Mouse (Mus musculus): ENCODE measurements around the gene Cald1.

The Cald1 gene

GRCm38 (mm10) chr6:34754448-34754847 is 156.1 kb downstream of the Cald1 start:
- DNase-seq (ENCODE audit: low spot score in 2 of 2), result peak in 1 of 2 experiments; percentile 10

DNA sequence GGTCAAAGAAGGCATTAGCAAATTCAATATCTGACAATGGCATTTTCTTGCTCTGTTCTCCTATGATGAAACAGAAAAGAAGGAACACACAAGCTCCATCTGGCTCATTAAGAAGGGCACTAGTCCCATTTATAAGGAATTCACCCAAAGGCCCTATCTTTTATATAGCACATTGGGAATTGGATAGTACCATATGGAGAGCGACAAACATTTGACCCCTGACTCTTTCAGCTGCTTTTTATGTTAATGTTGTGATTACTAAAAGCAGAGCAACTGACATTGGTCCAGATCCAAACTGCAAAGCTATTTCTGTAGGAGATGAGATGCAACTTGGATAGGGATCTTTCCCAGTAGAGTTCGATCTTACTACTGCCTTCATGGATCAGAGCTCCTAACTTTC is 160.0 kb downstream of the Cald1 start:
- no peak for DNase-seq (ENCODE audit: low spot score in 2 of 2)

DNA sequence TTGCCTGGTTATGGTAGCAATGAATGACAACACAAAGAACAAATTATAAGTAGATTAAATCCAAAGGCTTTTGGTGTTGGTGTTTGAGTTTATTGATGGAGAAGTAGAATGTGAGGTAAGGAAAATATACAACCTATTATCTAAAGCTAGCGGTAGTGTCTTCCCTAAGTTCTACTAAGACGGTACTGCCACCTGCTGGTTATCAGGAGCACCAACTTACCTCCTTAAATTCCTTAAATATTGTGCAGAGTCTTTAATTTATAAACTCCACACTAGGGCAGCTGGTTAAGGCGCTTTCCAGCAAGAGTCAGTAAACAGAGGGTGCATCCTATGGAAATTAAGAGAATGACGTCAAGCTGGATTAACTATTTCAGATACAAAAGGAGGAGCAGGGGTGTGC is 161.7 kb downstream of the Cald1 start:
- peak in 1 of 2 experiments; percentile 61 for DNase-seq (ENCODE audit: low spot score in 2 of 2)

DNA sequence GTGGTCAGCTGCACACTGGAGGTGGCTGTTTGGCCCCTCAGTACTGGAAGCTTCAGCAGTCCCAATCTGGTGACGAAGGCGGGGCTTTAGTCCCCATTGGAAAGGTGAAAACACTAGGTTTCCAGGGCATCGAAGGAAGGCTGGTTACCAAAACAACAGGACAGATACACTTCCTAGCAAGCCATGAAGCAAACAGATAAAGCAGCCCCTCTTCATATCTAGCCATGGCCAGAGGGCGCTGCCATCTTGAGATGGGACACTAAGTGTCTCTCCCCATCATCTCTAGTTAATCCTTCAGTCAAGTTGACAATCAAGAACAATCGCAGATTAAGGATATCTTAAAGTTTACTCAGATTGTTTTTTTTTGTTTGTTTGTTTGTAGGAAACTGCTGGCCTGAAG is 167.4 kb downstream of the Cald1 start:
- DNase-seq (ENCODE audit: low spot score in 2 of 2), result no peak

DNA sequence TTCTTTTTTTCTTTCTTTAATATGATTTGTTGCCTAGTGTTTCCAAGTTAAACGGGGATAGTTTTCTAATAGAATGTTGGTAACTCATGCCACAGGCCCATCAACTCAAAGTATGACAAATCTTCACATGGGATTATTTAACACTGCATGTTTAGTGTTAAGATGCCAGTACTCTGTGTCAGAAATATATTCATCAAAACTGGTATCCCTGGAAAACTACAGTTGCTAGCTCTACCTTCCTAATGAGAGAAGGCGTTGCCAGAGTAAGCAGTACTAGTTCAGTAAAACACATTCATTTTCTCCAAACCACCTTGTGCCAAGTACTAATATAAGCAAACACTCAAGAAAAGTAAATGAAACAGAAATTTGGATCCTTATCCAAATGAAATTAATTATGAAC is 171.7 kb downstream of the Cald1 start:
- DNase-seq (ENCODE audit: low spot score in 2 of 2), result no peak

GRCm38 (mm10) chr6:34770491-34770890 is 172.2 kb downstream of the Cald1 start:
- DNase-seq (ENCODE audit: low spot score in 2 of 2), result no peak

GRCm38 (mm10) chr6:34776396-34776795 is 178.1 kb downstream of the Cald1 start:
- no peak for DNase-seq (ENCODE audit: low spot score in 2 of 2)

- DNase-seq (ENCODE audit: low spot score in 2 of 2), result no peak
Observed at GRCm38 (mm10) chr6:34777094-34777493, 178.8 kb downstream of the Cald1 start.

DNA sequence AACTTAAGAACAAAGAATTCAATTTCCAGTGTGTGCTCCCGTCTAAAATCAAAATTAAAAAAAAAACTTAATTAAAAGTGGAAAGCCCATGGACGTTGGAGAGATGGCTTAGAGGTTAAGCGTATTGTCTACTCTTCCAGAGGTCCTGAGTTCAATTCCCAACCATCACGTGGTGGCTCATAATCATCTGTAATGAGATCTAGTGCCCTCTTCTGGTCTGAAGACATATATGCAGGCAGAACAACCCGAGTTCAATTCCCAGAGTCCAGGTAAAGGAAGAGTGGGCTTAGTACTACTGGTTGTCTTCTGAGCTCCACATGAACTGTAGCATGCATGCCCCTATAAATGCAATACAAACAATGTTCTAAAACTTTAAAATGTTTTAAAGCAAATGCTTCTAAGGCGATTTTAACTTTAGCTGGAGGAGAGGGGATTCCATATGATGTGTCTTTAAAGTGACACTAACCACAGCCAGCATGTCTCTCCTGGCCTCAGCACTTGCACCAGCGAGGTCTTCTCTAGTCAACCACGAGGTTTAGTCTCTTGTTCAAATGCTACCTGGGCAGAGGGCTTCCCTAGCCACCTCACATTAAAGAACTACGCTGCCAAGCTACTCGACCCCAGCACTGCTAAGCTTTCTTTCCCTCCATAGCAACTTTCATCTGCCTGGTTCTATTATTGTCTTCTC is 179.8 kb downstream of the Cald1 start:
- DNase-seq (ENCODE audit: low spot score in 2 of 2), result no peak

DNA sequence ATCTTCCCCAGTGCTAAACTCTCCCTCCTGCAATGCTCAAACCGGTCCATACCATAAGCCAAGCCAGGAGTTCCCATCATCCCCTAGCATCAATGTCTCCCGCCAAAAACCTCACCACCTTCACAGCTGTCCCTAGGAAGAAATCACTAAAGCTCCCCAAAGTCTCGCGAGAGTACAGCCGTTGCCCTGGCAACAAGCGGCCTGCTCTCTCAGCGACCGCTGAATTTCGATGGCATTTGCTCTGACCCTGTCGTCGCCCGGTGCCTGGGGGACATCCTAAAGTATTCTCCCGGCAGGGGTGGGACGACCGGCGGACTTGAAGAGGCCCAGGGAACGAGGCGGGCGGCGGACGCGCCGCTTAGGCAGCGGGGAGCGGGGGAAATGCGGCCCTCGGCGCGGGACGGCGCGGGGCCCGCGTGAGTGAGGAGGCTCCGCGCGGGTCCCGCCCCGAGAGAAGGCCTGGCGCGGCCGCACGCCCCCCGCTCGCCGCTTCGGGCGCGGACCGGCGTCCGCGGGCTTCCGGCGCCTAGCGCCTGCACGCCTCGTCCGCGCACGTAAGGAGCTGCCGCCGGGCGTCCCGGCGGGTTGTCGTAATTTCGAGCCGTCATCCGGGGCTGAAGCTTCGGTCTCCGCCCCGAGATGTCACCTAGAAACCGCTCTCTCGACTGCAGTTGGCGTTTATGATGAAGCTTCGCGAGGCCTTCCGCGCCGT is 182.1 kb downstream of the Cald1 start, which contains the start of gene Agbl3:
Gene Agbl3, plus strand, starts transcription at position 202 of the 712 bp plus-strand sequence.
- DNase-seq (ENCODE audit: low spot score in 2 of 2), result peak; percentile 93 to 97

DNA sequence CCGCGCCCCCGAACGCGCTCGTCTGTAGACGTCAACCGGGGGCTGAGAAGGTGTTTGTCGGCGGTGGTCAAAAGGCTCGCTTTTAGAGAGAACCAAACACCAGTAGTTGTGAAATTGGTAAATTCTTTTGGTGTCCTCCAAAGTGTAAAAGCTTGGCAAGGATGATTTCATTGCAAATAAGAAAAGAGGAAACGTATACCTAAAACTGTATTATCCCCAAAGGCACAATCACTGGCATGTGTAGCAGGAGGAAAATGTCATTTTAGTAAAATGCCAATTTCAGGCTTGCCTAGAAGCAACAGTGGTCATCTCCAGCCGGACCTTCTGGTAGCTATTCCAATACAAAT is 182.6 kb downstream of the Cald1 start:
- no peak for DNase-seq (ENCODE audit: low spot score in 2 of 2)

DNA sequence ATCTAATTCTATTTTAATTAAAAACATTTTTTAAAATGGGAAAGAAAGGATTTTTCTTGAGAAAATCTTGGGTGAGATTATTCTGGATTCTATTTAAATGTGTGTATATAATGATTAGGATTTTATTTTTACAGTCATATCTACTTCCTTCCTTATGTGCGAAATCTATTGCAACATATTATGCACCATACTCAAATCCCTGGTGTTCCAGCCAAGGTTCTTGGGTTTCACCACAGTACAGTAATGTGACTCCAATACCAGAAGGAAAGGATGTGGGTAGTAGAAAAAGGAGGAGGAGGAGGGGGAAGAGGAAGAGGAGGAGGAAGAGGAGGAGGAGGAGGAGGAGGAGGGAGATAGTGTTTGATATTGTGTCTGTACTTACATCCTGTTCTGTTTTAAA is 184.2 kb downstream of the Cald1 start:
- DNase-seq (ENCODE audit: low spot score in 2 of 2), result no peak

- DNase-seq (ENCODE audit: low spot score in 2 of 2), result no peak
Observed at GRCm38 (mm10) chr6:34796881-34797280, 198.6 kb downstream of the Cald1 start.

GRCm38 (mm10) chr6:34797887-34798286 is 199.6 kb downstream of the Cald1 start:
- DNase-seq (ENCODE audit: low spot score in 2 of 2), result no peak

- DNase-seq (ENCODE audit: low spot score in 2 of 2), result no peak
Observed at GRCm38 (mm10) chr6:34805582-34805981, 207.3 kb downstream of the Cald1 start.

DNA sequence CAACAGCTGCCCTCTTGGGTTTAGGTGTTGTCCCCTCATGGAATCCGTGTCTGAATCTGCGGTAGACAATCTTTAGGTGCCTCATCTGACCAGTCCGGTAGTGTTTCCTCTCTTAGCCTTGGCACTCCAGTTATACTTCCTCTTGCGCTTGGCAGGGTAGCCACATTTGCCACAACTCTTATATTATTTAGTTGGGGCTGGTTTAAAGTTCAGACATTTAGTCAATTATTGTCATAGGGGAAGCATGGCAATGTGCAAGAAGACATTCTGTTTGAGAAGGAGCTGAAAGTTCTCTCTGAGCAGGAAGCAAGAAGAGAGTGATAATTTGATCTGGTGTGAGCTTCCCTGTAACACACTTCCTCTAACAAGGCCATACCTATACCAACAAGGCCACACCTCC is 212.4 kb downstream of the Cald1 start:
- DNase-seq (ENCODE audit: low spot score in 2 of 2), result no peak

- DNase-seq (ENCODE audit: low spot score in 2 of 2), result no peak
Observed at GRCm38 (mm10) chr6:34824406-34824805, 226.1 kb downstream of the Cald1 start.
